Mouse (Mus musculus) granulocyte monocyte progenitor cell, adult 5-6 weeks (primary cell): ENCODE data around the gene Arhgef12. TPM values are rescaled to one million over a fixed set of nuclear protein-coding genes. Genes with fewer than 3 reads are reported as not detected.

Experiments used
- ATAC-seq: replicated peaks from 2 replicates; pipeline ENCODE4 v1.8.0; 2016; ENCODE audit warnings: mild to moderate bottlenecking, moderate TSS enrichment, inconsistent platforms; ENCODE audit not compliant: poor library complexity, severe bottlenecking
- total RNA-seq, 2 experiments: library from RNA; stranded (forward) in 1 of 2; stranded (reverse) in 1 of 2; fragments of 200-712, 200-1000 nt in 1 of 2; fragments of >200 nt in 1 of 2; fragmentation: Nextera tagmentation in 1 of 2; gene quantifications; 2 replicates each; pipeline ENCODE4 v1.2.3; 2014 to 2017

Arhgef12 gene
- total RNA-seq, 2 experiments from 2014 or later, result 0.06 to 0.62 TPM

DNA sequence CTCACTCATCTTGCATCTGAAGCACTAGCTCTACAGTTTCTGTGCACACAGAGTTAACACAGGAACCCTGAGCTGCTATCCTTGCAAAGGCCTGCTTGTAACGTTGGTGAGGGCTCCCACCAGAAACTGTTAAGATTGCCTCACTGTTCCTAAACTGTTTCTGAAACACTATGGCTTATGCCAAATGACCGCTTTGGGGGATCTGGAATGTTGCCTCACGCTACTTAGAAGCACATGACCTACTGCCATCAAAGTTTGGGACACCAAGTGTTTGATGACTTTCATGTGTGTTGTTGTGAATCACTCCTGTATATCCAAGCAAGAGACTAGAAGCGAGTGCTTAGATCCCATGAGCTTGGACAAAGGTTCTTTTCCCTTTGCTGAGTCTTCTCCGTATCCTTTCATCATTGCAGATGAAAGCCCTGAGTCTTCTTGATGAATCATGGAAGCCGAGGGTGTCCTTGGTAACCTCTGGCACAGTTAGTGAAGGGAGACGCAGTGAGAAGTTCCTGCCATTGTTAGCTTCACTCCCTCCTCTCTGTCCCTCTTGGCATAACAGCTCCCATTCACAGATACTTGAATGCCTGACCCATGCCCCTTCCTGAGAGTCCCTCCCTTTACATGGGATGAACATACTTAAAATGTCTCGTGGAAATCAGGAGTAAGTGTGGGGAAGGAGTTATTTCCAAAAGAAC is 3.4 kb upstream of the Arhgef12 start:
- ATAC-seq, result no peak

DNA sequence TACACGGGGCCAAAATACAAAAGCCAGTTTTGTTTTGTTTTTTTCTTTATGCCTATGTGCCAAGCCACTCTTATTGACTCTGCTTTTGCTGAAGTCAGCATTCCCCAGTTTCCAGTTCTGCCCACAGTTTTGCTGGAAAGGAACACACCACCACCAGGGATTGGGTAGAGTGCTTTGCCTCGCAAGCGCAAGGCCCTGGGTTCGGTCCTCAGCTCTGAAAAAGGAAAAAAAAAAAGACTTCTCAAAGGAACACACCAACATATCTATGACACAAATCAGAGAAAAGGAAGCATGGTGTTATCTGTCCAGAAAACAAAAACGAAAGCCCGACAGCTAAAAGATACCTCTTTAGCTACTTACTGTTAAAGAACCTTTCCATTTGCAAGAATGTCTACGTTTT is 2.1 kb upstream of the Arhgef12 start:
- no peak for ATAC-seq

DNA sequence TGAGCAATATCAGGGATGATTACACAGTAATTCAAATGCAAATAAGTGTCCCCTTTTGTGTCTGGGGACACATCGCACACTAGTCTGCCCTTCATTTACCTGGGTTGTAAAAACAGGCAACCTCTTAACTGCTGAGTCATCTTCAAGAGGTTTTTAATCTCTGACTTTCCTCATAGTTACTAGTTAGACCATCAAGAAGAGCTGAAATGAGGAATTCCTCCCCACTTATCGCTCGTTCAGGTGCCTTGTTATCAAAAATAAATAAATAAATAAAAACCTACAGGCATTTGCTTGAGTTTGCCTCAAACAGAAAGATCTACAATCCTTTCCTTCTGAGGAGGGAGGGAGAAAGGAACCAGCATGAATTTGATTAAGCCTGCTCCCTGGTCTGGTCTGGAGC is 1.7 kb upstream of the Arhgef12 start:
- no peak for ATAC-seq

DNA sequence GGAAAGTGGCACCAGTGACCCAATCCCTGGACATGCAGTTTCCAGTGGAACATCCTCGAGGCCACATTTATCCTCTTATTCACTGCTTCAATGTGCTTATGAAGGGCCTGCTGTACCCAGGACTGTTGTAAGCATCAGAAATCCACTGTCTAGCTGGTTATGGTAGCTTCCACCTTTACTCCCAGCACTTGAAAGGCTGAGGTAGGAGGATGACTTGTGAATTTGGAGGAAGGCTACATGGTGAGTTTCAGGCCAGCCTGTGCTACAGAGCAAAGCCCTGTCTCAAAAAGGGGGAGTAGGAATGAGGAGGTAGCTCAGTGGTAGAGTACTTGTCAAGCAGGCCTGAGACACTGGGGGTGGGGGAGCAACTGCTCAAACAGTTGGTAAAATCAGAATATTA is 1.0 kb upstream of the Arhgef12 start:
- no peak for ATAC-seq

DNA sequence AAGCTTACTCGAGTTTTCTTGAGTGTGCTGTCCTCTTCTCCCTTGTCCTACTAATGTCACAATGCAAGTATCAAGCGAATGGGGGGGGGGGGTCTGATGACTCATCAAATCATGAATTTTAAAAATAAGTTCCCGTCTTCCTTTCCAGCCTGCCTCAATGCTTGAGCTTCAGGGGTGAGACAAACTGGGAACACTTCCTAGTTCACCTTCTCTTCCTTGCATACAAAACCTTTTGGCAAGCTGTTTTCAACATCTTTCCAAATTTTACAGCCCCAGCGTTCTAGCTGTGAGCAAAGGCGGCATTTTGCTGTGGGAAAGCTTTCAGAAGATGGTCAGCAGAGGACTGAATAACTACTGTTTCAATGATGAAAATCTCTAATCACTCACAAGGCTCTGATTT is 516 bp upstream of the Arhgef12 start:
- ATAC-seq, result no peak

DNA sequence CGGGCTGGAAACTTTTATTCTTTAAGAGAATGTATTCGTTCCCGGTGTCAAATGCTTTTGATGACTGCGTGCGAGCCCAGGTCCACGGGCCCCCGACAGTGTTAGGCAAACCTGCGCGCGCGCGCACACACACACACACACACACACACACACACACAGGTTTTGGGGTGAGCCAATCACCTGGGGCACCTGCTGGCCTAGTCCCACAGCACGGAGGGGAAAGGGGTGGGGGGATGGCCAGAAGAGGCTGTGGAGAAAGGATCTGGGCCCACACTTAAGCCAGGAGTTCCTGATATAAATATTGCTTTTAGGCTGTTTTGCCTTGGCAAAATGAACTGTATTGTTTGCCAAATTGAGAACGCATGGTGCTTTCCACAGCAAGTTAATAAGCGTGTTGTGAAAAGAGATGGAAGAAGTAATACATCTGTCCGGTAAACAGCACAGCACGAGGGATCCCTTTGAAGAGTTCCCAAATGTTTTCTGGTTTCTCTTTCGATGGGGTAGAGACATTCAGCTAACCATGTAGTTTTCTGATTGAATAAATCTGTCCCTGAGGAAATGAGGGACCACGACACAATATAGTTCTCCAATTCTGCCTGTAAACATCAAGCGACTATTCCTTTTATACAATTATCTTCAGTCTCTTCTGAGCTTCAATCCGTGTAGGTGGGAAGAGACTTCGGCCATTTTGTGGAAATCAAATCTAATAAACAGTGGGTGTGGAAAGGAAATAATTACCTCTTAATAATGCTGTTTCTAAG is 433 bp downstream of the Arhgef12 start:
- ATAC-seq, result no peak

DNA sequence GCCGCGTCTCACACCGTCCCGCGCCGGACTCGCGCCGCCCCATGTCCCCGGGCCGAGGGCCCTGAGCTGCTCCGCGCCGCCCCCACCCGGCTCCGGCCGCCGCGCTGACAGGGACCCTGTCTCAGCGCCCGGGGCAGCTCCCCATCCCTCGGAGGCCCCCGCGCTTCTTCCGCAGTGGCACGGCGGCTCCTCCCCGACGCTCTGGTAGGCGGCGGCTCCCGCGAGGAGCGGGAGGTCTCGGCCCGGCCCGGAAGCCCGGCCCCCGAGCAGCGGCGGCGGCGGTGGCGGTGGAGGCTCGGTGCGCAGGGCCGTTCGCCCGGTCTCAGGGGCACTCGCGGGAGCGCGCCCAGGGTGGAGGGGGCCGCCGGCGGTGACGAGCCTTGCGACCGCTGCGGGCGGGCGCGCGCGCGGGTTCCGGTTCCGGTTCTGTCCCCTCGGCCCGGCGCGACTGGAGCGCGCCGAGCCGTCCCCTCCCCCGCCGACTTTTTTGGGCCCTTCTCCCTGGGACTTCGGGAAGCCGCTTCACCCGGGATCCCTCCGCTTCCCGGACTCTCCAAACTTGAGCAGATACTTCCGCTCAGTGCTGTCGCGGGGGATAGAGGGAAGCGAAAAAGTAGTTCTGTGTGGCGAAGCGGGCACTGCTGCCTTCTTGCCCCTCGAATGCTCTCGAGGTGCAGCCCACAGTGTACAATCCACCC is 1.2 kb downstream of the Arhgef12 start:
- ATAC-seq, result peak; percentile 75

DNA sequence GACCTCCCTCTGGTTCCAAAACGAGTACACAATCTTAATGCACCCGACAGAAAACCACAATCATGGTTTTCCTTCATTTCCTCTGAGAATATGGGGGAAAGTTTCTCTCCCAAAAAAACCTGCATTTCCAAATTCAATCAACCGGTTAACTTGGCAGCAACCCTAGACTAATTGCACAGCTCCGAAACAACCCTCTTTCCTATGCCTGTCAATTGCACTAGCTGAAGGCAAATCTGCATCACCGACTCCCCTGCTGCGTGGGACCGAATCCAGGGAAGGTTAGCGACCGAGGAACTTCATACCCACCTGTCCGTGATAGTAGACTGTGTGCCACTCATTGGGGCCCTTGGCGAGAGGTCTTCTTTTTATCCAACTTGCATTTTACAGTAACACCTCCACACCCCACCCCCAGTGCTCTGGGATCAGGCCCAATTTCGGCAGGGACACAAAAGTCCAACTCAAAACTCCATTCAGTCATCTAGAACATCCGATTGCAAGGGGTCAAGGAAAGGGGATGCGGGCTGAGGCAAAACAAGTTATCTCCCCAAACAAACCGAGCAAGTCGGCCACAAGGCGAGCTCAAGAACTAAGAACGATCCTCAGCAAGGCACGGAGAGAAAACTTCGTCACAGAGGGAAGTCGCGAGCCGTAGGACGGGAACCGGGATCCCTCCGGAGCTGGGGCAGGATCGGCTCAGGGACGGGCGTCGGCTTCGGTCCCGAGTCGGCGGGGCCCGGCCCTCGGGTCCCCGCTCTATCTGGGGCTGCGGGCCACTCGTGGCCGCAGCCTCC is 2.0 kb downstream of the Arhgef12 start:
- ATAC-seq, result peak; percentile 23

DNA sequence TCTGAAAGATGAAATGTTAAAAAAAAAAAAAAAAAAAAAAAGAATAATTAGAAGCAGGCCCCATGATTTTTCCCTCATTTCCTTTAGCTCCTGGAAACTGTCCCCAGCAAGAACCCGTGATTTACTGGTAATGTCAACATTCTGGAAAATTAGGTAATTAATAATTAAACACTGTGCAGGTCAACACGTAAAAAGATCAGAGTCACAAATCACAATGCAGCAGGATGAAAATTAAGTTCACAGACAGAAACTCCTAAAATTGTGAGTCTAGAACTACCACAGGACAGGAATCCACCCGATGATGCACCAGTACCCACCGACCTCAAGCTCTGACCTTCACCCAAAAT is 2.5 kb downstream of the Arhgef12 start:
- no peak for ATAC-seq

DNA sequence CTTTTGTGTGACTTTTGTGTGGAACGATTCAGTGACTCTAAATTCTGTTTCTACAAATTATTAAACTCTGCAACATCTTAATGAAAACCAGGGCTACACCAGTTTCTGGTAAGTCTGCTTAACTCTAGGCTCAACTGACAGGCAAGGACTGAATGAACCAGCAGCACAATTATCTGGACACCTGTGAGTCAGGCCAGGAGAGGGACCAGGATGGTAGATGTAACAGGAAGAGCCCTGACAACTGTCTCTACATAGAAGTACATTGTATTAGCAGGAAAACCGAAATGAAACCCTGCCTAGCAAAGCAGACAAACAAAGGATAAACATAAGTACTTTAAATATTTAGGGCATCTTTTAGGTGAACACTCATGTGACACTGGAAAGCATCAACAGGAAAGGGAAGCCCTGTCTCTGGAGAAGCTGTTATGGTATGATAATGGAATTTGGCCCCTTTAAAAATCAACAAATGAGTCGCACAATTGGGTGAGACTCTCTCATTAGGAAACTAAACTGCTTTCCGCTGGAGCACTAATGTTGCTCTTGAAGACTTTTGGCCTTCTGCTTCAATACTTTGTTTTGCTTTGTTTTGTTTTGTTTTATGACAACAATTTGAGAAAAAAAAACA is 3.3 kb downstream of the Arhgef12 start:
- no peak for ATAC-seq

DNA sequence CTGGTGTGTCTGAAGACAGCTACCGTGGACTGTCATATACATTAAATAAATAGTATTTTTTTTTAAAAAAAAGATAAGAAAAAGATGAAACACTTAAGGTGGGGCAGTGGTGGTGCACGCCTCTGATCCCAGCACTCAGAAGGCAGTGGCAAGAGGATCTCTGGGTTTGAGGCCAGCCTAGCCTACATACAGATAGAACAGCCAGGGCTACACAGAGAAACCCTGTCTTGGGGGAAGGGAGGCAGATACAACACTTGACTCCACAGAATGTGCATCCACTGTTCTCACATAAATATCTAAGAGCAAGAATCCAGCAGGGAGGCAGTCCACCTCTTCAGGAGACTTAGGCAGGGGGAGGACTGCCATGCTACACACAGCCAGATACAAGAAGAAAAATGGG is 4.1 kb downstream of the Arhgef12 start:
- no peak for ATAC-seq

DNA sequence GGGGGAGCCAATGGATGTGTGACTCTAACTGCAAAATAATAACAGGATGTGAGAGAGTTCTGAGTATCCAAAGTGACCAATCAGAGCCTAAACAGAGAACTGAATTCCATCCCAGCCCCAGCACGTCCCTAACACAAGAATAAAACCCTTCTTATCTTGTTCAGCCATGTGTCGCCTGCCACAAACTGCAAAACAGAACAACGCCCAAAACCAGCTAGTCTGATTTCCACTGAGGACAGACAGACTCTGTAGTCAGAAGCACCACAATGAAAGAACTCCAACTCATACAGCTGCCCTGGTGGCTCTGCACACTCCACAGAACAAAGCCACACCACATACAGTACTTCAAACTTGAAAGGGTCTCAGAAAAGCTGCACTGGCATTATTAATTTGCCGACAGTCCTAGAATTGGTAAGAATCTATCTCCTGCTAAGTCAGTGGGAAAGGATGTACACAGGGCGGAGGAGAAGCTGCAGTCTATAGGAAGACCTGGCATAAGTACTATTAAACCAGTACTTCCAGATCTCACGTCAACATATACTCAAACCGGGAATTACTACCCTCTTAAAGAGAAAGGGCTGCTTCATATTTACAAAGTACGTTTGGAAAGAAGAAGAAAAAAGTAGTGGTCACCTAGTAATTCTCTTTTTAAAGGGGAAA is 5.0 kb downstream of the Arhgef12 start:
- no peak for ATAC-seq

DNA sequence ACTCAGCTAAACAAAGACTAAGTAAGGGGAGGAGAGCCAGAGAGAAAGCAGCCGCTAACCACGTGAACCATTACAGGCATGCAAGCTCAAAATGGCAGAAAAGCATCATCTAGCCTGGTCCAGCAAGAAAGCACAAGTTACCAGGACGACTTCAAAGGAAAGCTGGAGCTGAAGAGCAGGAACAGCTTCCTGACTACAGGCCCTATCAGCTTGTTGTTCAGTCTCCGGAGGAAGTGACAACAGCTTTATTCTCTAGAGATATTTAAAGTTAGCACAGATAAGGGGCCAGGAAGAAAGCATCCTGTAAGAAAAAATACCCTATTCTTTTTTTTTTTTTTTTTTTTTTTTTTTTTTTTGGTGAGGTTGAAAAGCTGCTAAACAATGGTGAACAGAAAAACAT is 8.1 kb downstream of the Arhgef12 start:
- ATAC-seq, result no peak

DNA sequence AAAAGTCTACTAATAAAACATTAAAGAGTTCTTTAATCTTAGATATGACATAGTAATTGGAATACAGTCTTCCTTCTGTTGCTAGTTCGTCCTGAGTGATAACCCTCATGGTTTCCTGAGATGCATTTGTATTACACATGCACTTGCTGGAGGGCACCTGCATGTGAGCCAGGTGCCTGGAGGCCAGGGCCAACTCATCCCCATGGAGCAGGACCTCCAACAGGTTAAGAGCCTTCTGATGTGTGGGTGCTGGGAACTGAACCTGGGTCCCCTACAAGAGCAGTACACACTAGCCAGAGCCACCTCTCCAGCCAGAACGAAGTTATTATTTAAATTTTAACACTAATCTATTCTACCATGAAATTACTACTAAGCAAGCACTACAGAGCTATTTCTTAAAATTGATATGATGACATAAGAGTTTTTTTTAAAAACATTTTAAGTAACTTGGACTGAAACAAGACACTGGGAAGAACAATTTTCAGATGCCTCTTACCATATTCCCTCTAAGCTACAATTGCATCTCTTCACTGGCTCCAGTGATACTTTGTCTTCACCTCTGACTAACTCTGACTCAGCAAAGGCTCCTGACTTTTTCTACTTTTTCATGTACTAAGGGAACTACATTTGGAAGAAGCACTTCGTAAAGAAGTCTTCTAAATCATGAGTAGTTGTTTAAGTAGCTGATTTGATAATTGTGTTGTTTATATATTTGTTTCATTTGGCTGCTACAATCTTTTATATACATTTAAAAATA is 9.1 kb downstream of the Arhgef12 start:
- ATAC-seq, result no peak

DNA sequence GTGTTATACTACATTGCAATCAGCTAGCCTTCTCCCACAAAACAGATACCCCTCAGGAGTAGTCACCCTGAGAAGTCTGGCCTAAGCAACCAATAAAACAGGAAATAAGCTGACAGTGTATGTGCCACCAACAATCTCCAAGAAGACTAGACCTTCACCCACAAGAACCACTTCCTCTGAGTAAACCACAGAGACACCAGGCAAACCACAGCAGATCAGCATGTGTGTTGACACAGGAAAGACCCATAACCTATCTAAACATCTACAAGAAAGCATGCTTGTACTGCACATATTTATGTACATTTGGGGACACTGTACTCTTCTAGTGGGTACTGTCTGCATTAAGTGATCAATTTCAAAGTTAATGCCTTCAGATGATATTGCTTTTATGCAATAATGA is 10.7 kb downstream of the Arhgef12 start:
- ATAC-seq, result peak; percentile 96

DNA sequence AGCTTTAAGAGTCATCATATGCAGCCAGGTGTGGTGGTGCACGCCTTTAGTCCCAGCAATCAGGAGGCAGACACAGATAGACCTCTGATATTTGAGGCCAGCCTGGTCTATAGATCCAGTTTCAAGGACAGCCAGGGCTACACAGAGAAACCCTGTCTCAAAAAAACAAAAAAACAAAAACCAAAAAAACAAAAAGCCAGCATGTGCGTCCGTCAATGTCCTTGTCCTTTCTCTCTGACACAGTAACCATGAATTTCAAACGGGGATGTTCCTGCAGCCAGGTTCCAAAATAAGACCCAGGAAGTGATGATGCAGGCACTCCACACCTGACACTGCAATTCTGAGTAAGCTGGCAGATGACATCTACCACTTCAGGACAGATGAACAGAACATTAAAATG is 12.2 kb downstream of the Arhgef12 start:
- no peak for ATAC-seq

DNA sequence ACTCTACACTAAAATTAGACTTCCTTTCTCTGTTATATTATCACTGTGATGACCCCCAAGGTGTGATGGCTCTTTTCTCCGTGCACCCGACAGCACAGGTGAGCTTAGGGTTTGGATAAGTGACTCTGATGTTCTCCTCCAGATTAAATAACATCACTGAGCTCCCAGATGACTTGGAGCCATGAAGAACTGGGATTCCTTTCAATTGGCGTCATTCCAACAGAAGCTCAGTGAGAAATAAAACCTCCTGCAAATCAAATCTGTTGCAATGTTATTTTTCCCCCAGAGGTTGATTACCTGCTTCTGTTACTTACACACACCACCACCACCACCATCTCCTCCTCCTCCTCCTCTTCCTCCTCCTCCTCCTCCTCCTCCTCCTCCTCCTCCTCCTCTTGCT is 13.2 kb downstream of the Arhgef12 start:
- no peak for ATAC-seq

DNA sequence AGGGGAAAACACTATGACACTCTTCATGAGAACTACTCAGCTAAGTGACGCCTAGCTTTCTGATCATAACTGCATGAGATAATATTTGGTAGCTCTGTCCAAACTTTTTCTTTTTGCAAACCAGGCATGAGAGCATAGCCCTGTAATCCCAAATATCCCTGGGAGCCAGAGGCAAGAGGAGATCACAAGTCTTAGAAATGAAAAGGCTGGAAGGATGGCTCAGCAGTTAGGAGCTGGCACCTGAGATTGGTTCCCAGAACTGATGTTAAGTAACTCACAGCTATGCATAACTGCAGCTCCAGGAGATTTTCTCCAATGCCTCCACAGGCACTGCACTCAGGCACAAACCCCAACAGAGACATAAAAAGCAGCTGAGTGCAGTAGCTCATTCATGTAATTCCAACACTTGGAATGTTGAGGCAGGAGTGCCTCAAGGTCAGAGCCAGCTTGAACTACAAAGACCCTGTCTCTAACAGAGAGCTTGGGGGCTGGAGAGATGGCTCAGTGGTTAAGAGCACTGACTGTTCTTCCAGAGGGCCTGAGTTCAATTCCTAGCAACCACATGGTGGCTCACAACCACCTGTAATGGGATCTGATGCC is 21.3 kb downstream of the Arhgef12 start:
- no peak for ATAC-seq
